Mouse (Mus musculus) liver, embryonic 14.5 days (tissue): Measurements from ENCODE around the gene Triap1. TPM values are rescaled to one million over a fixed set of nuclear protein-coding genes. Genes with fewer than 3 reads are reported as not detected.
A peak's percentile ranks its signal among the peaks of the same experiment; 100 is the strongest.
"Not testable (repeated sequence)": the region's sequence is repeated elsewhere in the genome, so short reads cannot be mapped to it uniquely, and the experiment has no call there.

Experiments
- ATAC-seq: fragments of 200-750 bp; cut with Nextera tagmentation; 2 replicates; pipeline ENCODE4 v1.8.0; 2017; ENCODE audit warnings: moderate number of reproducible peaks, mild to moderate bottlenecking, moderate library complexity; ENCODE audit not compliant: insufficient read depth
- DNase-seq, 3 experiments: peaks; one replicate each; pipeline ENCODE4 v3.0.0-alpha.2; 2012 to 2013; ENCODE audit warnings: low read depth in 3 of 3, low spot score in 3 of 3
- H3K27ac ChIP-seq: fragments of 300-500 bp; sonication (generic); 2 replicates; pipeline ENCODE4 v1.5.1; 2014; ENCODE audit warnings: moderate library complexity, mild to moderate bottlenecking, control low read depth, inconsistent platforms
- H3K27me3 ChIP-seq: fragments of 300-500 bp; sonication (generic); 2 replicates; pipeline ENCODE4 v1.6.1; 2014; ENCODE audit warnings: mild to moderate bottlenecking, low read length, moderate library complexity; ENCODE audit not compliant: control insufficient read depth, insufficient read depth
- H3K36me3 ChIP-seq: fragments of 300-500 bp; sonication (generic); replicated peaks from 2 replicates; pipeline ENCODE4 v1.6.1; 2014; ENCODE audit warnings: low read depth; ENCODE audit not compliant: control insufficient read depth, insufficient read depth
- H3K4me1 ChIP-seq, 2 experiments: fragments of 200-500 bp in 1 of 2; fragments of 300-500 bp in 1 of 2; sonication (generic) in 1 of 2; replicated peaks; 2 replicates each; pipeline ENCODE4 v1.6.1; 2012 to 2014; ENCODE audit warnings: antibody characterized with exemption in 1 of 2, inconsistent platforms in 1 of 2, low read length in 1 of 2; ENCODE audit not compliant: control insufficient read depth in 2 of 2, insufficient read depth in 2 of 2
- H3K4me2 ChIP-seq: fragments of 300-500 bp; sonication (generic); 2 replicates; pipeline ENCODE4 v1.6.1; 2014; ENCODE audit warnings: low read depth, mild to moderate bottlenecking, control low read depth, moderate library complexity
- H3K4me3 ChIP-seq, 2 experiments: fragments of 200-500 bp in 1 of 2; fragments of 300-500 bp in 1 of 2; sonication (generic) in 1 of 2; 2 replicates each; pipeline ENCODE4 v1.5.1; 2012 to 2014; ENCODE audit warnings: low read depth in 2 of 2, low read length in 2 of 2, mild to moderate bottlenecking in 2 of 2, control low read depth in 1 of 2, inconsistent platforms in 1 of 2, moderate library complexity in 1 of 2; ENCODE audit not compliant: insufficient read depth in 1 of 2
- H3K9ac ChIP-seq: fragments of 300-500 bp; sonication (generic); replicated peaks from 2 replicates; pipeline ENCODE4 v1.6.1; 2014; ENCODE audit warnings: mild to moderate bottlenecking, control low read depth, moderate library complexity
- H3K9me3 ChIP-seq: fragments of 300-500 bp; sonication (generic); 2 replicates; pipeline ENCODE4 v1.6.1; 2016; ENCODE audit warnings: low read length, mixed read lengths; ENCODE audit not compliant: control insufficient read depth
- CTCF ChIP-seq: IDR thresholded peaks from 2 replicates; pipeline ENCODE4 v1.5.1; 2016; ENCODE audit warnings: antibody characterized with exemption, low read depth, control low read depth
- EP300 ChIP-seq: IDR thresholded peaks from 2 replicates; pipeline ENCODE4 v1.6.1; 2016; ENCODE audit warnings: antibody characterized with exemption, low read depth
- WGBS: fragments of 180-500 bp; shearing (Covaris S2); extraction: QIAGEN DNeasy Blood & Tissue Kit; methylation state at CpG from one replicate; pipeline ENCODE4 v1.1.7; 2014; ENCODE audit not compliant: insufficient replicate concordance; 5-methylcytosine and 5-hydroxymethylcytosine counted together
- polyA plus RNA-seq, 2 experiments: library from polyadenylated mRNA; depleted of rRNA in 1 of 2; stranded (reverse) in 1 of 2; unstranded in 1 of 2; fragments of >200 nt; fragmentation: Nextera tagmentation in 1 of 2; extraction: Ambion mirVana in 1 of 2; gene quantifications; 2 replicates each; pipeline versions ENCODE4 v1.2.1 to v1.2.3; 2012 to 2014

Gene Triap1
- polyA plus RNA-seq, 2 experiments: 15.4 to 28.9 TPM

DNA sequence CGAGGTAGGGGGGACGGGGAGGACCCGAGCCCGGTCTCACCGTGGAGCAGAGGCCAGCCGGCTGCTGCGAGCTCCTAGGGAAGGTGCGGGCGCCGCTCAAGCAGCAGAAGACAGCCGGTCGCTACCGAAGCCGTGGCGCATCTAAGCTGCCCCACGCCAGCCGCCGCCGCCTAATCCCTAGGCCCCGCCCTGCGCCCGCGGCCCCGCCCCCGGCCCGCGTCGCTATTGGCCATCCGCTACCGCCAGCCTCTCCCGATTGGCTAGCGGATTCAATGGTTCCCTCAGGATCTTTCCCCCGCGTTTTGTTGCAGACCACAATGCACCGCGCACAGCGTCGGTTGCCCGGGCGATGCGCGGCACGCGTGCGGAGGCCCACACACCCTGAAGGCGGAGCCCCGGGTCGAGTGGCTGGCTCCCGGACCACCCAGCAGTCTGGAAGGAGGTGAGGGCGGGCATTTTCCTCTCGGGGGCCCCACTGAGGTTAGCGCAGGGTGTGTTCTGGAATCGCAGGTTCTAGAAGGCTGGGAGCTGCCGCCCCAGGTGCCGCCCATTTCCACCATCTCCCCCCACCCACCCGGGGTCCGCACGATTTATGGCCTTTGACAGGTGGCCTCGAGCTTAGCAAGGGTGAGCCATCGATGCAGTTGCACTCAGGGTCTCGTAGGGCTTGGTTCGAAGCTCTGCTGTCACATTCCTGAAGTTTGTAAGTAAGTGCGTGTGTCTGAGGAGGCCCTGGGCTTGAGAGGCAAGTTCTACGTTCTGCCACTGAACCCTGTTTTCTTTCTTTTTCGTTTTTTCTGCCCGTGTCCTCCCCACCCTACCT, 40.0 kb upstream of the Triap1 start, which contains the start of gene Dynll1:
Gene Dynll1 (minus strand): TSS at position 208 of the 823 bp plus-strand sequence.
- no peaks in the 10 kb centered on the region for H3K27me3 ChIP-seq
- TF ChIP-seq EP300 (peak; percentile 69), CTCF (peak; percentile 20; the same call in 1 of the 2 replicates)
- WGBS: under 1% methylated on average over 66 of the region's 66 CpGs
- H3K4me2 ChIP-seq: peak within 1 kb of the TSS; percentile 95
- peak within 1 kb of the TSS; percentile 89 for H3K9ac ChIP-seq
- no peaks in the 10 kb centered on the region for H3K9me3 ChIP-seq
- ATAC-seq (peak; percentile 95), DNase-seq (peak; percentile 97 to 98 (median 98))
- peaks cover 31% of the 10 kb centered on the region for H3K36me3 ChIP-seq
- peaks cover 24 to 38% of the 10 kb centered on the region in 2 experiments for H3K4me1 ChIP-seq
- peak within 1 kb of the TSS; percentile 86 to 94 for H3K4me3 ChIP-seq
- H3K27ac ChIP-seq: peak within 1 kb of the TSS; percentile 74

DNA sequence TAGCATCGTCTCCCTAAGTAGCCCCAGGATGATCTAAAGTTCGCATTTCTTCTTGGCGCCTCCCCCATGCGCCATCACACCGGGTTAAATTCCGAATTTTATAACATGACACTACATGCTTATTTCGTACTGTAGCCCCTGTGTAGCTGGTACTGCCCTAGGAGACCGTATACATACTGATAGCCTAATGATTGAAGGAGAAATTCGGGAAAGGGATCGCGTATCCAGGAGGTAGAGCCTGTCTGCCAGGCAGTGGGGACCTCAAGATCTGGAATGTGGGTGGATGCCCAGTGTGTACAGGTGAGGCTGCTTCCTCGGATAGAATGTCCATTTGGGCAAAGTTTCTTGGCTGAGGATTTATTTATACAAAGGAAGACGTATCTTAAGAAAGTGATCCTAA, 39.4 kb upstream of the Triap1 start:
- peak overlapping the region; percentile 75 for H3K9ac ChIP-seq
- H3K4me1 ChIP-seq: peaks cover 18 to 32% of the 10 kb centered on the region in 2 experiments
- peak overlapping the region; percentile 71 for H3K27ac ChIP-seq
- WGBS: 33% methylated on average over 13 of the region's 13 CpGs
- no peak for DNase-seq
- no peak for TF ChIP-seq CTCF
- H3K36me3 ChIP-seq: peaks cover 25% of the 10 kb centered on the region
- no peaks in the 10 kb centered on the region for H3K27me3 ChIP-seq
- peak overlapping the region; percentile 86 to 90 for H3K4me3 ChIP-seq
- H3K9me3 ChIP-seq: no peaks in the 10 kb centered on the region
- H3K4me2 ChIP-seq: peak overlapping the region; percentile 95
- ATAC-seq: no peak

- H3K4me3 ChIP-seq, H3K27ac ChIP-seq, H3K9me3 ChIP-seq, DNase-seq, H3K9ac ChIP-seq, ATAC-seq, H3K27me3 ChIP-seq: not testable (repeated sequence)
- peak overlapping the region; percentile 95 for H3K4me2 ChIP-seq
- H3K36me3 ChIP-seq: peaks cover 21% of the 10 kb centered on the region
- peaks cover 18 to 26% of the 10 kb centered on the region in 2 experiments for H3K4me1 ChIP-seq
- 66% methylated on average over 7 of the region's 7 CpGs for WGBS
These were observed 38.8 kb upstream of the Triap1 start for GRCm38 (mm10) chr5:115302190-115302589.

- 18% methylated on average over 4 of the region's 4 CpGs for WGBS
These were observed 28.7 kb upstream of the Triap1 start for GRCm38 (mm10) chr5:115312354-115312753.

More at GRCm38 (mm10) chr5:115312354-115312753, 28.7 kb upstream of the Triap1 start:
- DNase-seq (no peak), ATAC-seq (peak; percentile 82)
- Histone ChIP-seq H3K9me3 (no peaks in the 10 kb centered on the region), H3K27me3 (no peaks in the 10 kb centered on the region), H3K4me3 (0 out of 4 replicates have a peak overlapping the region, but pooled peaks of 1 of the 2 experiments have one; percentile 2), H3K4me2 (peak overlapping the region; percentile 62), H3K27ac (peak overlapping the region; percentile 62), H3K36me3 (no peaks in the 10 kb centered on the region), H3K9ac (peak overlapping the region; percentile 27; the same call in 1 of the 2 replicates), H3K4me1 (peaks cover 23 to 29% of the 10 kb centered on the region in 2 experiments)
- TF ChIP-seq CTCF: no peak
- no peak for TF ChIP-seq EP300
